Mouse (Mus musculus) 3T3-L1 (cell line): ENCODE data around the gene Ppard.

Source experiments
- DNase-seq: peaks from one replicate; pipeline ENCODE4 v3.0.0-alpha.2; 2015; ENCODE audit warnings: low read depth, low spot score

Gene Ppard

GRCm38 (mm10) chr17:28223561-28224391 lies 8.7 kb upstream of the Ppard start:
- DNase-seq: peak; percentile 58

- DNase-seq: no peak
Measured at GRCm38 (mm10) chr17:28224615-28225014, 7.9 kb upstream of the Ppard start.

GRCm38 (mm10) chr17:28226014-28226413 lies 6.5 kb upstream of the Ppard start:
- DNase-seq: peak; percentile 79

- no peak for DNase-seq
Measured at GRCm38 (mm10) chr17:28230486-28230885, 2.0 kb upstream of the Ppard start.

- DNase-seq: peak; percentile 21
Measured at GRCm38 (mm10) chr17:28231026-28231736, 1.3 kb upstream of the Ppard start.

- DNase-seq: peak; percentile 48
Measured at GRCm38 (mm10) chr17:28233091-28233731, 711 bp downstream of the Ppard start.

- DNase-seq: no peak
Measured at GRCm38 (mm10) chr17:28234641-28235040, 2.1 kb downstream of the Ppard start.

GRCm38 (mm10) chr17:28235982-28236635 lies 3.6 kb downstream of the Ppard start:
- peak; percentile 58 for DNase-seq

- DNase-seq: peak; percentile 79
Measured at GRCm38 (mm10) chr17:28236636-28237015, 4.1 kb downstream of the Ppard start.

- no peak for DNase-seq
Measured at GRCm38 (mm10) chr17:28237362-28237761, 4.9 kb downstream of the Ppard start.

GRCm38 (mm10) chr17:28237874-28238273 lies 5.4 kb downstream of the Ppard start:
- DNase-seq: no peak

- DNase-seq: no peak
Measured at GRCm38 (mm10) chr17:28240846-28241245, 8.3 kb downstream of the Ppard start.

- no peak for DNase-seq
Measured at GRCm38 (mm10) chr17:28242296-28242695, 9.8 kb downstream of the Ppard start.

- no peak for DNase-seq
Measured at GRCm38 (mm10) chr17:28244214-28244613, 11.7 kb downstream of the Ppard start.

- no peak for DNase-seq
Measured at GRCm38 (mm10) chr17:28244714-28245113, 12.2 kb downstream of the Ppard start.

GRCm38 (mm10) chr17:28246640-28247039 lies 14.1 kb downstream of the Ppard start:
- no peak for DNase-seq

GRCm38 (mm10) chr17:28247613-28248012 lies 15.1 kb downstream of the Ppard start:
- peak; percentile 53 for DNase-seq

- no peak for DNase-seq
Measured at GRCm38 (mm10) chr17:28249062-28249461, 16.6 kb downstream of the Ppard start.

- no peak for DNase-seq
Measured at GRCm38 (mm10) chr17:28251579-28252280, 19.2 kb downstream of the Ppard start.

GRCm38 (mm10) chr17:28252281-28252648 lies 19.8 kb downstream of the Ppard start:
- DNase-seq: no peak

GRCm38 (mm10) chr17:28253216-28253615 lies 20.7 kb downstream of the Ppard start:
- no peak for DNase-seq
